Mouse (Mus musculus) embryonic fibroblast, embryonic 13.5 days (primary cell): ENCODE results near the gene 2700049A03Rik. TPM values are rescaled to one million over a fixed set of nuclear protein-coding genes. Genes with fewer than 3 reads are reported as not detected.
A peak's percentile ranks its signal among the peaks of the same experiment; 100 is the strongest.

Experiments
- H3K27ac ChIP-seq: 2 replicates; pipeline ENCODE4 v1.5.1; 2012; ENCODE audit warnings: low read length, control low read depth, inconsistent platforms; ENCODE audit not compliant: insufficient read depth
- H3K4me1 ChIP-seq: 2 replicates; pipeline ENCODE4 v1.6.1; 2011; ENCODE audit warnings: low read length; ENCODE audit not compliant: control insufficient read depth, insufficient read depth
- H3K4me3 ChIP-seq: 2 replicates; pipeline ENCODE4 v1.5.1; 2011; ENCODE audit warnings: mild to moderate bottlenecking, control low read depth, low read length; ENCODE audit not compliant: insufficient read depth
- CTCF ChIP-seq: IDR thresholded peaks from 2 replicates; pipeline ENCODE4 v1.5.1; 2011; ENCODE audit warnings: mild to moderate bottlenecking, control low read depth, low read length, moderate library complexity, borderline replicate concordance; ENCODE audit not compliant: insufficient read depth
- POLR2A ChIP-seq: IDR thresholded peaks from 2 replicates; pipeline ENCODE4 v1.6.1; 2011; ENCODE audit warnings: low read depth, mild to moderate bottlenecking, control low read depth, low read length, moderate library complexity
- polyA plus RNA-seq: library from polyadenylated mRNA; stranded (reverse); fragments of >200 nt; gene quantifications from 2 replicates; pipeline ENCODE4 v1.2.4, GENCODE M21; 2011; ENCODE audit warnings: low read depth; ENCODE audit not compliant: missing spikeins, insufficient read length

Gene 2700049A03Rik
- polyA plus RNA-seq, 1 experiment: 7.0 TPM

DNA sequence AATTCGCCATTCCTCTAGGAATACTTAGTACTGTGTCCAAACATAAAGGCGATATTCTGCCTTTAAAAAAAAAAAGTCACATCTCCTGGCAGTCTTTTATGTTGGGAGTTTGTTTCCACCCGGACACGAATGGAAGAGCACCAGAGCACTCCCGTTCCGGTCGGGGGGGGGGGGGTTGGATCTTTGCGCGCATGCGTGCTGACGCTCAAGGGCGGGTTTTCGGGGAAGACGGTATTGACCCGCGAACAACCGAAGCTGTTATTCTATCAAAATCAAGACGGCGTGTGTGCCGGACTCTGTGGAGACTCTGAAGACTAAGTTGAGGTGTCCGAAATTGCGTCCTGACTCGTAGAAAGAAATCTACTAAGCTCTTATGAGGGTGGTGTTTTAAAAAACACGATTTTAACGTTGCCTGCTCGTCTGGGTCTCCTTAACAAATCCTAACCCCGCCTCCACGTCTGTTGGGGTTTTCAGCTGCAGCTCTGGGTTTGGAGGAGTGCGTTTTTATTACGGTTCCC is 385 bp downstream of the 2700049A03Rik start:
- Histone ChIP-seq H3K27ac (peak overlapping the region; percentile 52; the same call in 1 of the 2 replicates), H3K4me3 (peak overlapping the region; percentile 84), H3K4me1 (peaks cover 5% of the 10 kb centered on the region; the same call in 1 of the 2 replicates)
- TF ChIP-seq POLR2A (peak; percentile 78), CTCF (no peak)

DNA sequence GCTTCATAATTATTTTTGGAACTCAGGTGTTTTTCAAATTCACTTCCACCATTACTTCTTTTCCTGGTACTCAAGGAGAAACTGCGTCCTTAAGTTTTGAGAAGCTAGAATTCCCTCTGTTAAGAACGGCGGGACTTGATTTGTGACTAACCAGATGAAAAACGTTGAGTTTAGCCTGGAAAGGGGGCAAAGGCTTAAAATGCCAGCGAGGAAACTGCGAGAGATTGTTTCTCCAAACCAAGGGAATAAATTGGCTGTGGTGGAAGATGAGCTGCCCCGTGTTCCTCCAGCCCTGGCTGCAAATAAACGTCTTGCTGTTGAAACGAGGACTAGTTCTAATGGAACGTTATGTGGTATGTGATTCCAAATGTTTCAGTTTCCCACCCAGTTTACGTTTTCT is 1.0 kb downstream of the 2700049A03Rik start:
- Histone ChIP-seq H3K27ac (no peak overlapping the region), H3K4me3 (peak overlapping the region; percentile 74), H3K4me1 (peaks cover 5% of the 10 kb centered on the region; the same call in 1 of the 2 replicates)
- TF ChIP-seq CTCF (no peak), POLR2A (no peak)

DNA sequence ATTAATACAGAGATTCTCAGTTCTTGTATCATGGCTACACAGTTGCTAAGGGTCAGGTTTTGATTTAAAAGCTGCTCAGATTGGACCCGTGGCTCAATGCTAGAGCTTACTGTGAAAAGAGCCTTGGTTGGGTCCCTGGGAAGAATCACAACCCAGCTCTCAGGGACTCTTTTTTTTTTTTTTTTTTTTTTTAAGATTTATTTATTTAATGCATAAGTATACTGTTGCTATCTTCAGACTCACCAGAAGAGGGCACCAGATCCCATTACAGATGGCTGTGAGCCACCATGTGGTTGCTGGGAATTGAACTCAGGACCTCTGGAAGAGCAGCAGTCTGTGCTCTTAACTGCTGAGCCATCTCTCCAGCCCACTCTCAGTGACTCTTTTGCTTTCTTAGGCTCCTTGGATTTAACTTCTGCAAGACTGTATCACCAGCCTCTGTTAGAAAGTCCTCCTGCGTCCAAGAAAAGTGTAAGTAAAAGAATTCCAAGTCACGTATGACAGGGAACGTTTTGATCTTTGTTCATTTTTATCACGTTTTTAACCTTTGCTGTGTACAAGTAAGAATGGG is 2.7 kb downstream of the 2700049A03Rik start:
- no peak overlapping the region for H3K27ac ChIP-seq

GRCm38 (mm10) chr12:71141189-71141588 is 4.5 kb downstream of the 2700049A03Rik start:
- Histone ChIP-seq H3K27ac (no peak overlapping the region), H3K4me3 (no peak overlapping the region), H3K4me1 (no peaks in the 10 kb centered on the region; the same call in 1 of the 2 replicates)
- TF ChIP-seq POLR2A (no peak), CTCF (no peak)

More for the DNA sequence above, 2.7 kb downstream of the 2700049A03Rik start:
- TF ChIP-seq POLR2A: no peak
- no peak for TF ChIP-seq CTCF
- no peak overlapping the region for H3K4me3 ChIP-seq
- H3K4me1 ChIP-seq: peaks cover 5% of the 10 kb centered on the region; the same call in 1 of the 2 replicates

DNA sequence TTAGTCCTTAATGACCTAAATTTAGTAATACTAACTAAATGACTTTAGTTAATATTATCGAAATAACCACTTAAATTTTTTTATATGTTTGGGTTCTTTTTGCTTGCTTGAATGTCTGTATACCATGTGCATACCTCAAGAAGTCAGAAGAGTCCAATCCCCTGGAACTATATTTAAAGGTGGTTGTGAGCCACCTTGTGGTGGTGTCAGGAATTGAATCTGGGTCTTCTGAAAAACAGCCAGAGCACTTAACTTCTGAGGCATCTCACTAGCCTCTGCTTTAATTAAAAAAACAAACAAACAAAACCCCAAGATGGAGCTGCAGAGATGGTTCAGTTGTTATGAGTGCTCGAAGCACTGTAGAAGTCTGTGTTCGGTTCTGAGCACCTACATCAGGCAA is 11.0 kb downstream of the 2700049A03Rik start:
- H3K4me1 ChIP-seq: no peaks in the 10 kb centered on the region
- H3K4me3 ChIP-seq: no peak overlapping the region
- H3K27ac ChIP-seq: no peak overlapping the region
- no peak for TF ChIP-seq CTCF
- TF ChIP-seq POLR2A: no peak

- TF ChIP-seq CTCF (no peak), POLR2A (no peak)
- no peaks in the 10 kb centered on the region for H3K4me1 ChIP-seq
- no peak overlapping the region for H3K4me3 ChIP-seq
- no peak overlapping the region for H3K27ac ChIP-seq
Observed at GRCm38 (mm10) chr12:71148801-71149200, 12.2 kb downstream of the 2700049A03Rik start.

DNA sequence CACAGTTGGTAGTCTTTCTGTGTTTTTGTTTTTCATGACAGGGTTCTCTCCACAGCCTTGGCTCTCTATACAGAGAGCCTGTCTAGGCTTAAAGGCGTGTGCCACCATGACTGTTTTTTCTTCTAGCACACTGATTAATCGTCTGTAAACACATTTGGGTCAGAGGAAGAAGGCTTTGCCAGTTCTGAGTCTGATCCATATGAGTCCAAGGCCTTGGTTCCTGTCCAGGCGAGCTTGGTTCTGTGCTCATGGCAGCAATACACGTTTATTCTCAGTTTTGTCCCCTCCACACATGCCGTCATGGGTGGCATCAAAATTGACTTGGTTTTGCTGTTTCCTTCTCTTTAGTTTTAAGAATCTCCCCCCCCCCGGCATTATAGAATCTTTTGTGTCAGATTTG is 12.8 kb downstream of the 2700049A03Rik start:
- H3K4me3 ChIP-seq: no peak overlapping the region
- no peaks in the 10 kb centered on the region for H3K4me1 ChIP-seq
- TF ChIP-seq CTCF: no peak
- TF ChIP-seq POLR2A: no peak

DNA sequence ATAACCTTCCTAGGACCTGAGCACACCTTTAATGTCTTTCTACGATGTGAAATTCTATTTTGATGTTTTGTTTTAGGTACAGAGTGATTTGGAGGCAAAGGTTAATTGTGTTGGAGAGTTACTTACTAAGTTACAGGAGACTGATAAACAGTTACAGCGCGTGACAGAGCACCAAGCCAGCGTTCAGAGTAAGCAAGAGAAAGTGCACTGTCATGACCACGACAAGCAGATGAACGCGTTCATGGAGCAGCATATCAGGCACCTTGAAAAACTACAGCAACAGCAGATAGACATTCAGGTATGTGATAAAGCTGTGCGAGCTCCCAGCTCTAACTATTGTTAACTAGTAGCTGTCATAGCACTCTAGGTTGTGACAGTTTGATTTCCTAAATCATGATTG is 13.5 kb downstream of the 2700049A03Rik start:
- H3K4me1 ChIP-seq: peaks cover 1% of the 10 kb centered on the region; the same call in 1 of the 2 replicates

More for the DNA sequence above, 12.8 kb downstream of the 2700049A03Rik start:
- no peak overlapping the region for H3K27ac ChIP-seq

GRCm38 (mm10) chr12:71154979-71155378 is 18.3 kb downstream of the 2700049A03Rik start:
- Histone ChIP-seq H3K4me1 (peaks cover 3% of the 10 kb centered on the region; the same call in 1 of the 2 replicates), H3K4me3 (no peak overlapping the region), H3K27ac (no peak overlapping the region)
- TF ChIP-seq POLR2A (no peak), CTCF (no peak)

More for the DNA sequence above, 13.5 kb downstream of the 2700049A03Rik start:
- no peak overlapping the region for H3K27ac ChIP-seq
- TF ChIP-seq POLR2A (no peak), CTCF (no peak)
- no peak overlapping the region for H3K4me3 ChIP-seq

- TF ChIP-seq POLR2A (no peak), CTCF (no peak)
- H3K4me1 ChIP-seq: peaks cover 3% of the 10 kb centered on the region; the same call in 1 of the 2 replicates
- H3K27ac ChIP-seq: no peak overlapping the region
- no peak overlapping the region for H3K4me3 ChIP-seq
Observed at GRCm38 (mm10) chr12:71157974-71158373, 21.3 kb downstream of the 2700049A03Rik start.
